Mouse (Mus musculus) cerebellum, adult 9-10 months (tissue): ENCODE data around the gene Etfa.
A peak's percentile ranks its signal among the peaks of the same experiment; 100 is the strongest.

Experiments
- DNase-seq: peaks from one replicate; pipeline ENCODE4 v3.0.0; 2022

The Etfa gene

DNA sequence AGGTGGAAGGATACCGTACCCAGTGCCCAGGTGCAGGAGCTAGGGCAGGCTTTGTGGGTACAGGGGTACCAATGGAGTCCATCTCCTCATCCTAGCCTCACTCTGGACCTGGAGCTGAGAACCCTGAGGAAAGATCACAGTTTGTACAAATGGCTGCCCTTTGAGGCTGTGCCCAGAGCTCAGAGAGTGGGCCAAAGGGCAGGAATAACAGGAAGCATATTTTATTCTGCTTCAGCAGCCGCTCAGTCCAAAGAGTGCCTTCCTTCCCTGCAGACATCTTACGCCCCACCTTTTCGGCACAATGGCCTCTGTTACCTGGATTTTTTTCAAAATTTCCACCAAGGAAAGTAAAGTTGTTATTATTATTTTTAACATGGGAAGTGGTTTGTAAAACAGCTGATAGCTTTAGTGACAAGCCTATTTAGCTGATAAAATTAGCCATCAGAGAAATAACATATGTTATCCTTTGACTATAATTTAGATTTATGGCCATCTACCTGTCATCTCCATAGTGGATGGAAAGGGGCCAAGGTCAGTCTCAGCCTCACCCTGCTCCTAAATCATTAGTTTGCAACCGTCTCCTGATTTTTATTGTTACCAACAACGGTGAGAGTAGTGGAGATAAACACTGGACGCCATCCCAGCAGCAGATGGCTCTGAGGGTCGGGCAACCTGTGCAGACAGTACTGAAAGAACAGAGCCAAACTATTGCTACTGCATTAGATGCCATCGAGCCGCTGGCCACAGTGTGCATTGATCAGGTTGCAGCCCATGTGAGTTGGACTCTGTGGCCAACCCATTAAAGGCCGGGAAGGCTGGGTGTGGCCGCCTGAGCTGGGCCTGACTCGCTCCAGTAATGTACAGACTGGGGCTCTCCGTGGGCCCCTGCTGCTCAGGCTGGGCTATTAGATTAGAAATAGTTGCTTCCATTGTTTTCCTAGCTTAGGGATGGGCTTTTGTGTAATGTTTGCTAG lies 88.3 kb downstream of the Etfa start:
- DNase-seq: peak; percentile 75

DNA sequence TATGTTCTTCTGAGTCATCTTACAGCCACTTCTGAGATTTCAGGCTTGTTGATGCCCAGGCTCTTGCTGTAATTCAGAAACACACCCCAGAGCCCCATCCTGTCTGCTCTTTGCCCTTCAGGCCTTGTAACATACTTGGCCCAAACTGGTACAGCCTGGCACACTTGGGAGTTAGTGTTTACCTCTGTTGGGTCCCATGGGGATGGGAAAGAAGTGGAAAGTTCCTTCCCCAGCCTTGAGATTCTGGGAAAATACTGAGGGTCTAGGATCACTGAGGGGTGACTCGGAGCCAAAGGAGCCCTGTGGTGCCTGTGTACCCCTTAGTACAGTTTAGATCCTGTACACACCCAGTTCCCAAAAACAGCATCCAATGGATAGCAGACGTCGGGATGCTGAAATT lies 90.3 kb downstream of the Etfa start:
- no peak for DNase-seq

DNA sequence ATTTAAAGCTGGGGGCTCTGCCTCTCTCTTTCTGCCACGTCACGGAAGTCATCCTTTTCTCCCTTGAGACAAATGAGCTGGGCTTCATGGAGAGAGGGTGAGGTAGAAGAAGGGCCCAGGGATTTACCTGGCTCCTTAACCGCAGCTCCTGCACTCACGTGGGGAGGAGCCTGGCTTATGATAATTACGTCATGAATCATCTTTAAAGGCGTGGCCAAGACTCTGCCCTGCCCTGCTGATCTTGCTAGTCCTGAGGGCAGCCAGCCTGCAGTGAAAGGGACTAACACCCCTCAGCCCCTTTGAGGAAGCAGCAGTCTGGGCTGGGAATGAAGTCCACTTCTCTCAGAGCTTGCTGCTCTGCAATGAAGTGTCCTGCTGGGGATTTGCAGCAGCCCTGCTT lies 100.9 kb downstream of the Etfa start:
- no peak for DNase-seq

DNA sequence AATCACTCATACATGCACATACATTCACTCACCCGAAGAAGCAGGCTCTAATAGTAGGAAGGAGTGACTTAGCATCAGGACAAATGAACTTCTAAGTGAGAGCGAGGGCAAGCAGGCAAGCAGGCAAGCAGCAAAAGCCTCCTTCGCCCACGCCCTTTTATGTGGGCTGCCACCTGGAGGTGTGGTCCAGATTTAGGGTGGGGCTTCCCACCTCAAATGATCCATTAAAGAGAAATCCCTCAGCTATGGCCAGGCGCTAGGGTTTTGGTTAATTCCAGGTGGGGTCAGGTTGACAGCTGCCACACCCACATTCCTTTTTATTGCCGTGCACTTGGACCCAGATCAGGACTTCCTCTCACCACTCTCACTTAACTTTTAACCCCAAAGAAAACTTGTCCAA lies 101.6 kb downstream of the Etfa start:
- DNase-seq: no peak

DNA sequence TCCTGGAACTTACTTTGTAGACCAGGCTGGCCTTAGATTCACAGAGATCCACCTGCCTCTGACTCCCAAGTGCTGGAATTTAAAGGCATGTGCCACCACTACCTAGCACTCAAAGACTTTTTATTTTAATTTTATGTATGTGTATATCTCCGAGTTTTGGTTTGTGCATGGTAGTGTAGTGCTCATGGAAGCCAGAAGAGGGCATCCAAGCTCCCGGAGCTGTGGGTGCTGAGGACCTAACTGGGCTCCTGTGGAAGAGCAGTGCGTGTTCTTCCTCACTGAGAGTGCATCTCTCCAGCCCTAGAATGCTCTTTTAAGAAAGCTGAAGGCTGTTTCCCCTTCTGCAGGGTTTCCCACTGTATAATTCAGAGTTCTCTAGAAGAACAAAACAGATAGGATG lies 102.2 kb downstream of the Etfa start:
- no peak for DNase-seq

DNA sequence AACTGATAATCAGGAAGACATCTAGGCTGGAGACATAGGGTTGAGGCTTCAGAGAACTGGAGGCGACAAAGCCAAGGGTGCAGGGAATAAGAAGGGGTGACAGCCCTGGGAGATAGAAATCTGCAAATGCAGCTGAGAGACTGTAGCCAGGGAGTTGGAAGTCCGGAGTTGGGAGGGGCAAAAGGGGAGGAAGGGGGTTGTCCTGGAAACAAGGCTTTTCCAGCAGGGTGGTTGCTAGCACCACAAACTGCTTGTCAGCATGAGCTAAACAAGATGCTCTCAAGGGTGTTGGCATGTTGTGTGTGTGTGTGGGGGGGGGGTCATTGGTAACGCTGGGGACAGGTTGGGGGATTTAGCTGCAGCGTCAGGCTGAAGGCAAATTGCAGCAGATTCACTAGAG lies 103.2 kb downstream of the Etfa start:
- no peak for DNase-seq

DNA sequence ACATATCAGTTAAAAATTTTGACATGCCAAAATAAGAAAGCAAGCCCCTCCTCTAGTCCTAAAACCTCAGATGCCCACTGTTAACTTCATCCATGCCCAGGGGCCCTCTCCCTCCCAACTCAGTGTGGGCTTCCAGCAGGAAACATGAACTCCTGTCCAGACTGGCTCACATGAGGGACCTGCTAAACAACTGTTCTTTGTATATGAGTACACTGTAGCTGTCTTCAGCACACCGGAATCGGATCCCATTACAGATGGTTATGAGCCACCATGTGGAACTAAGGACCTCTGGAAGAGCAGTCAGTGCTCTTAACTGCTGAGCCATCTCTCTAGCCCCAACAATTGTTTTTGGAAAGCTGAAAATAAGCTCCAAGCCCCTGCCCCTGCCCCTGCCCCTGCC lies 105.3 kb downstream of the Etfa start:
- DNase-seq: no peak

DNA sequence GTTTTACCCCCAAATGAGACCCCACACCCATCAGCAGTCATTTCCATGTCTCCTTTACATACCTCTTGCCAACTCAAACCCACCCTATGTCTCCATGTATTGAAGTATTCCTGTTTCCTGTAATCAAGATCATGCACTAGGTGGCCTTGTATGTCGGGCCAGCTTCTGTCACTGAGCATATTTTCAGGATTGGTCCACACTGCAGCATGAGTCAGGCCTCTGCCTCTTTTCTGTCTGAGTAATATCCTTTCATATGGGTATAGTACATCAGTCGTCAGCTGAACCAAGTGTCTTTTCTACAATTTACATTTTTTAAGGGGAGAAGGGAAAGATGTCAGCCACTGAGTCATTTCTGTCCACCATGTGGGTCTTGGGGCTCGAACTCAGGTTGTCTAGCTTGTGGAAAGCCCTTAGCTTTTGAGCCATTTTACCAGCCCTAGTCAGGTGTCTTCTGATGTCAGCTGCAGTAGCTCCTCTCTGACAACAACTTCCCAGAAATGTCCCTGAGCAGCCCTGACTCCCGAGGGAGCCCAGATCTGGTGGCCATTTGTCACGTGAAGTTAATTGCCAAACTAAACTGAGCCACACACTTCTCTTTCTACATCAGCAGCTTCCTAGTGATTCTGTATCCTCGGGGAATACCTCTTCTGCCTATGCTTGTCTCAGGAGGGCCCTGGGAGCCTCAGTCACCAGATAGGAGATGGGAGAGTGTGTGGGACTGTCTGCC lies 106.9 kb downstream of the Etfa start:
- DNase-seq: no peak
